Mouse (Mus musculus): ENCODE results near the gene Tmc2. TPM values are rescaled to one million over a fixed set of nuclear protein-coding genes. Genes with fewer than 3 reads are reported as not detected.

Tmc2 gene
- total RNA-seq (2023): not detected in 2 replicates

DNA sequence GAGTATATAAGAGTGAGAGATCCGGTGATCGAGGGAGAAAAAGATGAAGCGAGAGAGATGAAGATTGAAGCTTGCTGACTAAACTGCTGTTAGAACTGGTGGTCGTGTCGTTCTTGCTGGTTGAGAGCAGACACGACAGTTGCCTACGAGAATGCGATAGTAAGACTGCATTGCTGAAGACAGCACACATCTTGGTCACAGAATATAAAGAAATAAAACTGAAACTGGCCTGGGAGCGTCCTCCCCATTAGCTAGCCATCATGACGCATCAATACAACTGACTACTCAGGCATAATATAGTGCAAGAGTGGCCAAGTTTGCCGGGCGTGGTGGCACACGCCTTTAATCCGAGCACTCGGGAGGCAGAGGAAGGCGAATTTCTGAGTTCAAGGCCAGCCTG is at the start of gene Tmc2:
TSS of gene Tmc2 (plus strand) at position 301 of the 400 bp plus-strand sequence.

DNA sequence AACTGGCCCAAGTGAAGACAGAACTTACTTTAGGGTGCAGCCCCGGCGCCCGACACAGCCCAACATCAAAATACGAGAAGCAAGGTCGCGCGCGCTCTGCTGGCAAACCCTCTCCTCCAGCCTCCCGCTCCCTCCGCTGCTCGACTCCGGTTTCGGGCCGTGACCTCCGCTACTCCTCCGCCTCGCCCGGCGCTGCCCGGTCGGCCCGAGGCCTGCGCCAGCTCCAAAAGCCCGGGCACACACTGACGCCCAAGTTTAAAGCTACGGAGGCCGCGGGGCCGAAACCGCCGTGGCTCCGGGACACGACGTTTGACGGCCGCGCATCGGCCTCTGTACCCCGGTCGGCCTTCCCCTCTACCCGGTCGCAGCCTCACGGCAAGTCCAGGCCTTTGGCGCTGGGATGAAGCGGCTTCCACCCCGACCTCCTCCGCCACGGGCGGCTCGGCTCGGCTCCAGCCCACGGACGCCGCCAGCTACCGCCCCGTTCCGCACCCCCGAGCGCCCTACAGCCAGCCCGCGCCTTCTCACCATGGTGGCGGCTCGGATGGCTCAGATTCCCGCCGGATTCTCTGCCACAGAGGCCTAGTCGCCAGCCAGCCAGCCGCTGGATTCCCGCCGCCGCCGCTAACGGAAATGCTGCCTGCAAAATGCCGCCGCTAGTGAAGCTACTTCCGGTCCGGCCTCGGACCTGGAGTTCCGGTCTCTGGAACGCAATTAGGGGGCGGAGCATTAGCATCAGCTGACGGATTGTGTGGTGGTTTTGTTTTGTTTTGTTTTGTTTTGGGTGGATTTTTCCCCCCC is 16.1 kb upstream of the Tmc2 start, which contains the start of gene Snrpb:
TSS of gene Snrpb (minus strand) at position 698 of the 801 bp plus-strand sequence.

DNA sequence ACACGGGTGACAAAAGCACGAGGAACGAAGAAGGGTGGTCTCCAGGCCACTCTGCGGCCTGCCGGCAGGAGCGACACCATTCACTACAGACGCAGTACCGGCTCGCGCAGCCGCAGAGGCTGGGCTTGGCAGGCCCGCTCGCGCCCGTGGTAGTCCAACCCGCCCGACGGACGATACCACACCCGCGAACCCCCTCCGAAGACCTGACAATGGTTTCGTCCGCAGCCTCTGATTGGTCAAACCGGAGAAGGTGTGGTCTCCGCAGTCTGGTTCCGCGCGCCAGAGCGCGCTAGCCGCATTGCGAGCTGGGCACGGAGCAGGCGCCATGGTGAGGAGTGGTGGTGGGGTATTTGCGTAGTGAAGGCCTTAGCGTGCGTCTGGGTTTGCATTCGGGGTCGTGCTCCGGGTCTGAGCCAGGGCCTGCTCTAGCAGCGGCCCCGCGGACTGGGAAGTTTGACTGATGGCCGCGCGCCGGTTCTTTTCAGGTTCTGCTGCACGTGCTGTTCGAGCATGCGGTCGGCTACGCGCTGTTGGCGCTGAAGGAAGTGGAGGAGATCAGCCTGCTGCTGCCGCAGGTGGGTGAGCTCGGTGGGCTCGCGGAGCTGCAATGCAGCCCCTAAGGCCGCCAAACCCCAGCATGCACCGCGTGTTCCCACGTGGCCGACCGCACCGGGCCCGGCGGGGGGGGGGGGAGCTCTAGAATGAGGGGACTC is 79.3 kb downstream of the Tmc2 start, which contains the start of gene Nop56:
TSS of gene Nop56 (plus strand) at position 282 of the 713 bp plus-strand sequence.

DNA sequence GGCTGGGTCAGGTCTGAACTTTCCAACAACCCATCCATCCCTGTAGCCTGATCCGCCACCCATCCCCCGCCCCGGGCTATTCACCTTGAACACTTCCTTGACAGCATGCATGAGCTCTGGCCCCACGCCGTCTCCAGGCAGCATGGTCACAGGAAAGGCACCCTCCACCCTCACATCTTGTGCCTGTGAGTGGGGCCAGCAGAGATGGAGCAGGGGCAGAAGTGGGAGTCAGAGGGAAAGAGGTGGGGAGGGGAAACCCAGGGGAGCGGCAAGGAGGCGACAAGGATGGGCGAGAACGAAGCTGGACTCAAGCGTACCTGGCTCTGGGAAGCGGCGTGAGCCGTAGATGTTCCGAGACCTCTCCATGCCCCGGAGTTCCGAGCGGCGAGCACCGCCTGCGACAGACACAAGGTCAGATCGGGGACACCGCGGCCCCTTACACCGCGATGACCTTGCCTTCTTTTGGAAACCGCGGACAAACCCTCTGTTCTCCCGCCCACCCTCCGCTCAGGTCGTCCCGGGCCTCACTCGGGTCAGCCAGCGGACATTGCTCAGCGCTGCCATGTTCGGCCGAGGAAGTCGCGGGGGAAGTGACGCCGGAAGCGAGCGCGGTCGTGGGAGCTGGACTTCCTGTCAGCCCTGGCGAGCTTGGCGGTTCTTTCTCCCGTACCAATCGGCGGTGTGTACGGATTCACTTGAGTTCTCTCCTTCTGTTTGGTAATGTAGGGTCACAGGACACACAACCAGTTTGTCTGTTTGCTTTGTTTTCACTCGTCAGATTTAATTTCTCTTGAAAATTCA is 89.1 kb downstream of the Tmc2 start, which contains the start of gene Idh3b:
TSS of gene Idh3b (minus strand) at position 694 of the 801 bp plus-strand sequence.

DNA sequence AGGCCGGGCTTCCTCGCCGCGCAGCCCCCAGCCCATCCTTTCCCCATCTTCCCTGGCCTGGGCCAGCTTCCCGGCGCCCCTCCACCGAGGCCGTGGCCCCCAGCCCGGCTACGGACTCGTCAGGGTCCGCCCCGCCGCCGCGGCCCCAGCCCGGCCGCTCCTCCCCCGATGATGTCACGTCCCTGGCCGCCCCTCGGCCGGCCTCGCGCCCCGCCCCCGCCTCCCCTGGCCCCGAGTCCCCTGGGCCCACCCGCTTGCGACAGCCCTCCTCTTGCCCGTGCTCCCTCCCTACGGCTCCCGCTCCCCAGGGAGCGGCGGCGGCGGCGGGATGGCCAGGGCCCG is 99.9 kb downstream of the Tmc2 start, which contains the start of gene Ebf4:
TSS of gene Ebf4 (plus strand) at position 234 of the 342 bp plus-strand sequence.

Other genes starting within 250 kb of the Tmc2 start
- gene Tgm3, start 182.8 kb upstream of the Tmc2 start, total RNA-seq (2023): 6.6 and 7.1 TPM in 2 replicates
- gene Tgm6, start 82.8 kb upstream of the Tmc2 start, total RNA-seq (2023): not detected in 2 replicates
- 116 and 127 TPM in 2 replicates for gene Snrpb, start 15.8 kb upstream of the Tmc2 start, total RNA-seq (2023)
- 52.8 and 95.3 TPM in 2 replicates for gene Nop56, start 79.2 kb downstream of the Tmc2 start, total RNA-seq (2023)
- 38.7 and 50.2 TPM in 2 replicates for gene Idh3b, start 89.4 kb downstream of the Tmc2 start, total RNA-seq (2023)
- not detected in 2 replicates for gene Ebf4, start 100.0 kb downstream of the Tmc2 start, total RNA-seq (2023)
- gene Cpxm1, start 202.4 kb downstream of the Tmc2 start, total RNA-seq (2023): 0.25 and 0.66 TPM in 2 replicates
- not detected in 2 replicates for gene Gm28372, start 210.0 kb downstream of the Tmc2 start, total RNA-seq (2023)
- gene 1700020A23Rik, start 210.1 kb downstream of the Tmc2 start, total RNA-seq (2023): not detected in 2 replicates
- gene Tmem239, start 211.3 kb downstream of the Tmc2 start, total RNA-seq (2023): not detected in 2 replicates
- 53.6 and 89.6 TPM in 2 replicates for gene Vps16, start 229.1 kb downstream of the Tmc2 start, total RNA-seq (2023)
- gene Pced1a, start 229.5 kb downstream of the Tmc2 start, total RNA-seq (2023): 14.1 and 17.0 TPM in 2 replicates

Data from neutrophil, adult 65 days (primary cell).